Mouse (Mus musculus) 416B (cell line): ENCODE data around the gene Ubl7.
"Not testable (repeated sequence)": the region's sequence is repeated elsewhere in the genome, so short reads cannot be mapped to it uniquely, and the experiment has no call there.

Experiments
- DNase-seq: peaks from one replicate; pipeline ENCODE4 v3.0.0; 2011; ENCODE audit warnings: low read depth

The Ubl7 gene

DNA sequence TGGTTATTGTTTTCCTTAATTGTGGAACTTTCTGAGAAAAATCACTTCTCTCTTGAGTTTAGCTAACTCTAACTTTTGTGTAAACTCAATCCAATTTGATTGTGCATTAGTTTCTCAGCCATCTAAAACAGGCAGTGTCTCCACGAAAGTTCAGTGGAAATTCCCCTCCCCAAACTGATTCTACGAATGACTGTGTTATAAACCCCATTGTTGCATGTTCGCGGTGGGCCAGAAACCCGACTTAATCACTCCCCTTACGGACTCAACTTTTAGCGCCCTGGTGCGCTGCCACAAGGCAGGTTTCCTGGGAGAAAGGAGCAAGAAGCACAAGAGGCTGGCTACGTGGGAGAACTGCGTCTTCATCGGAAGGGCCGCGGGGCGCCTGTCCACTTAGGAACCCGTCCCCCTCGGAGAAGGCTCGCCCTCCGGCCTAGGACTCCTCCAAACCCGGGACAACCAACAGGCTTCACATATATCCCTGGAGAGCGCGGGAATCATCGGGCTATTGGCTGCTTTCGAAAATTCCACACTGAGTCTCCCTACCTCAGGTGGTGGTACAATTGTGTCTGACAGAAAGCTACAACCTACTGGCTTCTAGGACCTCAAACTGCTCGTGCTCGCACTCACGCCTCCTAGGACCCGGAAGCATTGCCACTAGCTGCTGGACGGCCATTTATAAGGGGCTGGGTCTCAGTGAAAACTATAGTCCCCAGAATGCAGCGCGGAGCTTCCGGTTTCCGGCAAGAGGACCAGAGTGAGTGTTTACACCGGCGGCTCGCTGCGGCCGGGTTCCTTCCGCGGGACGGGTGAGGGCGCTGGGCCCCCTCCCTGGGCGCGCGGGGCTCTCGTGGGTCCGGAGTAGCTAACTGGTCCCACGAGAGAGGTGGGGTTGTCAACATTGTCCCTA, at the start of gene Ubl7:
TSS of gene Ubl7 (plus strand) at position 726 of the 907 bp plus-strand sequence.
- DNase-seq, result peak; percentile 96

DNA sequence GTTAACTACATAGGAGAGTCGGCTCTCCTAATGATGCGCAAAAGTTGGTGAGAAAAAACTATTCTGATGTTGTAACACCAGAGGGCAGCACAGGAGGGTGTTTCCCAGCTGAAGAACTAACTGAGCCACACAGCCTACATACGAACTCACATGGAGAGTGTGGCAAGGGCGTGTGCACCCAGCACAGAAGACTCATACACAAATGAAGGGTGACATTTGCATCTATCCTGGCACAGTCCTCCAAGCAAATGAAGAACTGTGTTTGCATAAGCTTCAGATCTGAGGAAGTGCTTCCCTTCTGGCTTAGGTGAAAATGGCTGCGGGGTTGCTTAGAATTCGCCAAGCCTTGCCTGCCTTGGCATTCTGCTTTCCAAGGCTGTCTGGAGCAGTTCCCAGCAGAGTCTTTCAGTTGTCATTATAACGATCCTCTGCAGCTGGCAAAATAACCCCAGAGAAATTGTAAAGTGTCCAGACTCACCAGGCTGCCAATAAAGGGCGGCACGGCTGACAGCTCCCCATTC, 48.8 kb upstream of the Ubl7 start:
- DNase-seq, result peak; percentile 75

DNA sequence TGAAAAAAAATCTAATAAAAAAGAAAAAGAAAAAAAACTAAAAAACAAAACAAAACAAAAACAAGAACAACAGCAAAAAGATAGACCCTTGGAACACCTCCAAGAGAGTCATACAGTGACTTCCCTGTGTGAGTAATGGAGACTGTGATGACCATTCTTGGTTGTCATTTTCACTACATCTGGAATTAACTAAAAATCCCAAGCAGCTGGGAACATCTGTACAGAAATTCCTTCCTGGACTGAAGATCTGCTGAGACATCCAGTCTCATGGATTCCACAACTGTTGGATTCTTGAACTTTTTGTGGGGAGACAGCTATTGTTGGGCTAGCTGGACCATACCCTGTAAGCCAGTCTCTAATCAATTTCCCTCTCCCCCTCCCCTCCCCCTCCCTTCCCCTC, 46.4 kb upstream of the Ubl7 start:
- no peak for DNase-seq

- DNase-seq, result peak; percentile 13
Measured at GRCm38 (mm10) chr9:57866530-57866929, 44.2 kb upstream of the Ubl7 start.

DNA sequence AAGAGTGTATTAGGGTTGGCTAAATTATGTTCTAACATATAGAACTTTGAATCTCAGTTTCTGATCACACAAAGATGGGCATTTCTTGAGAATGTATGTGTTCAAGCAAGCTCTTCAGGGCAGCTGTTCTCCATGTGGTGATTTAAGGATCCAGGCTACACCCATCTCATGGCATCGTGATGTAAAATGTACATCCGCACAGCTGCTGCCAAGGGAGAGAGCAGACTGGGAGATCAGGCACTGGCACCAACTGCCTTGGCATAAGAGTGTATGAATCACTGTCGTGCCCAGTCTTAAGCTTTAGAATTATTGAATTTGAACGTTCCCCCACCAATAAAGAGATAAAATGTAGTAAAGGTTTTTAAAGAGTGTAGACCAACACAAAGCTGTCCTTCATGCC, 43.5 kb upstream of the Ubl7 start:
- no peak for DNase-seq

- no peak for DNase-seq
Measured at GRCm38 (mm10) chr9:57867880-57868279, 42.9 kb upstream of the Ubl7 start.

DNA sequence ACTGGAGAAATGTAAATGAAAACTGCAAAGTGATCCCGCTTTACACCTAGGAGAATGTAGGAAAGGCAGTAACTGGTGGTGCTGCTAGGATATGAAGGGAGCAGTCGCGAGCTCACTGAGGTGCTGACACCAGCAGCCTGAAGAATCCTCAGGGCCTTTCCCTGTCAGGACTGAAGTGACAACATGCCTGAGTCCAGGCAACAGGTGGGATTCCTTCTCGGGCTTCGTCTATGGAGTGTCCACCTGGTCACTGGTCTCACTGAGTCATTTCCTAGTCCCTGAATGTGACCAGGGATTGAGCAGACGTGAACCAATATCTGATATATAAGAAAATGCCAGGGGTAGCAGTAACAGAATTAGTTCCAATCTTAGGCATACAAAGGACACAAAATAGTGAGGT, 42.0 kb upstream of the Ubl7 start:
- DNase-seq, result no peak

GRCm38 (mm10) chr9:57870273-57870816, 40.4 kb upstream of the Ubl7 start:
- DNase-seq, result peak; percentile 48

GRCm38 (mm10) chr9:57874134-57874533, 36.6 kb upstream of the Ubl7 start:
- DNase-seq, result peak; percentile 93

DNA sequence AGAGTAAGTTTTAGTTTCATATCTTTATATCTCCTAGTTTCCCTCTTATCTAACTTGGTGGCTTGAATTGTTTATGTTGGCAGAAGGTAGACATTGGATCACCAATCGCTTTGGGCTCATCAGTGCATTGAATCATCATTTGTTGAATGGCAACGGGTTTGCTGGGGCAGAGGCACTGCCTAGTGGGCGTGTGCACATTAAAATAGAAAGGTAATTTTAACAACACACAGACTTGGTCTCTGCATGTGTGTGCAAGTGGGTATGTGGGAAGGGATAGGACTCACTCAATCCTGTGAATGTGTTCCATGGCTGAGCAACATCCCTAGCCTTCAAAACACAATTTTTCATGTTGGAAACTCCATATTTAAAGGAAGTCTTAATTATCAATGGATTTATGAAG, 35.8 kb upstream of the Ubl7 start:
- peak; percentile 25 for DNase-seq

DNA sequence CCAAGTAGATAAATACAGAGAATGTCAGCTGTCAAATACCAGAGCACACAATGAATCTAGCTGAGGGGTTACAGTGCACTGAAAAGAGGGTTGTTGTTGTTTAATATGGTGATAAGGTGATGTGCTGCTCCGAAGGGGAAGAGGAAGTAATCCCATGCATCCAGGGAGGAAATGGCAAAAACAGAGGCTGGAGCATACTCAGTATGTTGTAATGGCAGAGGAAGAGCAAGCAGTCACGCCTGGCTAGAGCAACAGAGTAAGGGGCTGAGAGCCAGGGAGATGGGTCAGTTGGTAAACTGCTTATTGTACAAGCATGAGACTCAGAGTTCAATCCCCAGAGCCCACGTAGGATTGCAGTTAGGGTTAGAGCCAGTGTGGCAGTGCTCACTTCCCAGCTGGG, 31.6 kb upstream of the Ubl7 start:
- no peak for DNase-seq

- DNase-seq, result no peak
Measured at GRCm38 (mm10) chr9:57880278-57880677, 30.5 kb upstream of the Ubl7 start.

- not testable (repeated sequence) for DNase-seq
Measured at GRCm38 (mm10) chr9:57881781-57882180, 29.0 kb upstream of the Ubl7 start.

DNA sequence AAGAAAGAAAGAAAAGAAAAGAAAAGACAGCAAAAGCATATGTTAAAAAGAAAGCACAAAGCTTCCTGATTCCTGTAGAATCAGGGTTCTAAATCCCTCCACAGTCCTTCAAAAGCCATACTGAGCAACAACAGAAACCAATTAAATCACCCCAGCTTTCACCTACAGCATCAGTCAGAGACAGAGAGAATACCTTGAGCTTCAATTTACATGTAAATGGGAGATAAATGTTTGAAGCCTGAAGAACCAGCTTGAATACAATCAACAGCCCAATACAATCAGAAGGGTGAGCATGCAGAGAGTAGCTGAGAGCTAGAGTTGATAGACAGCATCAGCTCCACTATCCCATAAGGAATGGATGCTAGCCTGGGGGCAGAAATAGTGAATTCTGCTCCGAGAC, 27.4 kb upstream of the Ubl7 start:
- DNase-seq, result no peak

DNA sequence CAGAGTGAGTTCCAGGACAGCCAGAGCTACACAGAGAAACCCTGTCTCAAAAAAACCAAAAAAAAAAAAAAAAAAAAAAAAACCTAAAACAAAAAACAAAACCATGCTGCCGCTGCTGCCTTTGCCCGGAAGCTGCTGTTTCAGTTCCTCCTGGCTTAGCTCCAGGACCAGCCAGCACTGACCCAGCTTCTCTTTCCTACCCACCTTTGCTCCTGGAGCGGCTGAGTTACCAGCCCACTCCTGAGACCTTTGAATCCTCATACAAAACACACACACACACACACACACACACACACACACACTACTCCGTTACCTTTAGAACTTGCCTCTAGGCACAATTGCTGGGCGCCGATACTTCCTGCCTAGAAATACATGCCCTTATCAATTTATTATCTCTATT, 22.7 kb upstream of the Ubl7 start:
- peak; percentile 64 for DNase-seq

- DNase-seq, result peak; percentile 71
Measured at GRCm38 (mm10) chr9:57900478-57900877, 10.3 kb upstream of the Ubl7 start.

DNA sequence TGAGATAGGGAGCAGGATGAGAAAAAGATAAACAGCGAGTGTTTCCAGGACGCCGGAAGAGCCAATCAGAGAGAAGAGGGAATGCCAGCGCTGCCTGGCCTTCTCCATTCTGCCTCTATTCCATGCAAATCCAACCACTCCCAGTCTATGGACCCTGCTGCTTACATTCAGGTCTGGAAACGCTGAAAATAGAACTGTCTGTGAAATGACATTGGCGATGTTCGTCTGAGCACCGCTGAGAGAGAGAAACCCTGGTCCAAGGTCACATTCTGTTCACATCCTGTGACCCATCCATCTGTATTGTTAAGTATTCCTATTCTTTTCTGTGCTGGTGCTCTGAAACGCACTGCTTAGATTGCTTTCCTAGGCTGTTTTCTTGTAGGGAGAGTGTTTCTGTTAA, 9.6 kb upstream of the Ubl7 start:
- DNase-seq, result no peak

DNA sequence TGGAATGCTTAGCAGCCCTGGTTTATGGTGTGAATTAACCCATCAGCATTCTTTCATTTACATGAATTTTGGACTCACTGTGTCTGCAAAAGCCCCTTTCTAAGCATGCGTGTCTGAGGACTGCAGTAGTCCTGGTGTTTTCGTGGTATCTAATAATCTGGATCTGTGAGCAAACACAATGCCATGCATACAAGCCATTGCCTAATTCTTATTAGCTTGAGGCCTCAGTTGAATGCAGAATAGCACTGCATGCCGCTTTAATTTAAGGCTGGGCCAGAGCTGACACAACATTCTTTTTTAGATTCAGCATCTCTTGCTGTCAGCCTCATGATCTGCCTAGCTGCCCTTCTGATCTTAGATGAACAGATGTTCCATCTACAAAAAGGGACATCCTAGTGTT, 9.2 kb upstream of the Ubl7 start:
- DNase-seq, result no peak

DNA sequence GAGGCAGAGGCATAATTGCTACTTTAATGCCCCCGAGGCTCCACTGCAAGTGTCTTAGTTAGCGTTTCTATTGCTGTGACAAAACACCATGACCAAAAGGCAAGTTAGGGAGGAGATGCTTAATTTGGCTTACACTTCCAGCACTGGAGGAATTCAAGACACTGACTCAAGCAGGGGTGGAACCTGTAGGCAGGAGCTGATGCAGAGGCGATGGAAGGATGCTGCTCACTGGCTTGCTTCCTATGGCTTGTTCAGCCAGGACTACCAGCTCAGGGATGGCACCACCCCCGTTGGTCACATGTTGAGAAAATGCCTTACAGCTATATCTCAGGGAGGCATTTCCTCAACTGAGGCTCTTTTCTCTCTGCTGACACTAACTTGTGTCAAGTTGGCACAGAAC, 8.6 kb upstream of the Ubl7 start:
- DNase-seq, result no peak

GRCm38 (mm10) chr9:57903589-57904249, 7.1 kb upstream of the Ubl7 start:
- DNase-seq, result no peak

DNA sequence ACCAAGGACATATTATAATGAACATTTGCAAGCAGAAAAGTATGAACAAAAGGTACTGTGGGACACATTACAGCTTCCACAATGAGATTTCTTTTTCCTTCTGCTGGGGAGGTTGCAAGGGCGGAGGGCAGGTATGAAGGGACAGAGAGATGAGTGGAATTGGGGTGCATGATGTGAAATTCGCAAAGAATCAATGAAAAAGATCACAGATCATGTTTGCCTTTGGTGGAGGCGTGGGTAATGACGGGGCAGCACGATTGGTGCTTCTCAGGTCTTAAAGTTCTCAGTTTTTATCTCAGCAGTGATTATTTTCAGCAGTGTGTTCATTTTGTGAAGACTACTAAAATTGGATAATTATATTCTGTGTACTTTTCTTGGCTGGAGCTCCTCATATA, 6.5 kb upstream of the Ubl7 start:
- no peak for DNase-seq

GRCm38 (mm10) chr9:57907206-57907605, 3.6 kb upstream of the Ubl7 start:
- DNase-seq, result peak; percentile 20

DNA sequence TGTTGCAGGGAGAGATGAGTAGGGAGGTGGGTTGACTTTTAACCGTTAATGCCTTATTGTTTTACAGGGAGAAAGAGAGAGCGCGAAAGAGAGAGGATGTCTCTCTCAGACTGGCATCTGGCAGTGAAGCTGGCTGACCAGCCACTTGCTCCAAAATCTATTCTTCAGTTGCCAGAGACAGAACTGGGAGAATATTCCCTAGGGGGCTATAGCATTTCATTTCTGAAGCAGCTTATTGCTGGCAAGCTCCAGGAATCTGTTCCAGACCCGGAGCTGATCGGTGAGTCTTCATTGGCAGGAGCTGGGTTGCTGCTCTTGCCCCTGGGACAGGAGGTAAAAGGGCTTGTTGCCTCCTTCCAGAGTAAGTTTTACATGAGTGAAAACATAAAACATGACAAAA, 1.8 kb downstream of the Ubl7 start:
- no peak for DNase-seq
